Mouse (Mus musculus) retina, adult 2 months (tissue): ENCODE measurements at regions not wholly inside any gene's neighbourhood (a gene's known extent, or its start where the extent isn't known, plus 50 kb on each side); places are given as distances from the start of the nearest gene placed in this dataset.
"Not testable (repeated sequence)": the region's sequence is repeated elsewhere in the genome, so short reads cannot be mapped to it uniquely, and the experiment has no call there.

Source experiments
- DNase-seq: peaks from one replicate; pipeline ENCODE4 v3.0.0-alpha.2; 2012; ENCODE audit warnings: low read depth, low spot score

GRCm38 (mm10) chr14:27562564-27562963 lies 54.3 kb upstream of the Ccdc66 start:
- not testable (repeated sequence) for DNase-seq

- DNase-seq = not testable (repeated sequence)
Observed at GRCm38 (mm10) chr14:27561974-27562373, 53.7 kb upstream of the Ccdc66 start.

GRCm38 (mm10) chr14:27560434-27560833 lies 52.2 kb upstream of the Ccdc66 start:
- peak; percentile 50 for DNase-seq

GRCm38 (mm10) chr14:27558794-27559491 lies 50.7 kb upstream of the Ccdc66 start:
- DNase-seq = no peak
